Mouse (Mus musculus) cerebellum, adult 8-10 months (tissue): ENCODE data around the gene Cemip.
"Not testable (repeated sequence)": the region's sequence is repeated elsewhere in the genome, so short reads cannot be mapped to it uniquely, and the experiment has no call there.

Experiments
- DNase-seq: peaks from one replicate; pipeline ENCODE4 v3.0.0; 2022

The Cemip gene

GRCm38 (mm10) chr7:84086039-84086829 is at the start of gene Cemip:
Gene Cemip, minus strand, starts transcription at chr7:84086502.
- peak; percentile 90 for DNase-seq

GRCm38 (mm10) chr7:84132704-84133103 is 46.4 kb upstream of the Cemip start:
- no peak for DNase-seq

GRCm38 (mm10) chr7:84131736-84132135 is 45.4 kb upstream of the Cemip start:
- no peak for DNase-seq

- no peak for DNase-seq
Measured at GRCm38 (mm10) chr7:84128661-84129060, 42.4 kb upstream of the Cemip start.

GRCm38 (mm10) chr7:84125730-84126129 is 39.4 kb upstream of the Cemip start:
- no peak for DNase-seq

- DNase-seq, result not testable (repeated sequence)
Measured at GRCm38 (mm10) chr7:84123651-84124050, 37.3 kb upstream of the Cemip start.

- DNase-seq, result no peak
Measured at GRCm38 (mm10) chr7:84121778-84122177, 35.5 kb upstream of the Cemip start.

GRCm38 (mm10) chr7:84120142-84120760 is 33.9 kb upstream of the Cemip start:
- no peak for DNase-seq

GRCm38 (mm10) chr7:84119216-84120105 is 33.2 kb upstream of the Cemip start:
- DNase-seq, result no peak

- no peak for DNase-seq
Measured at GRCm38 (mm10) chr7:84117543-84118122, 31.3 kb upstream of the Cemip start.

- DNase-seq, result no peak
Measured at GRCm38 (mm10) chr7:84116621-84117542, 30.6 kb upstream of the Cemip start.

- no peak for DNase-seq
Measured at GRCm38 (mm10) chr7:84115385-84115784, 29.1 kb upstream of the Cemip start.

- DNase-seq, result no peak
Measured at GRCm38 (mm10) chr7:84114775-84115174, 28.5 kb upstream of the Cemip start.

GRCm38 (mm10) chr7:84113035-84113390 is 26.7 kb upstream of the Cemip start:
- no peak for DNase-seq

GRCm38 (mm10) chr7:84112351-84113034 is 26.2 kb upstream of the Cemip start:
- DNase-seq, result no peak

- DNase-seq, result no peak
Measured at GRCm38 (mm10) chr7:84111716-84112350, 25.5 kb upstream of the Cemip start.

GRCm38 (mm10) chr7:84106942-84107341 is 20.6 kb upstream of the Cemip start:
- no peak for DNase-seq

- no peak for DNase-seq
Measured at GRCm38 (mm10) chr7:84102589-84102988, 16.3 kb upstream of the Cemip start.

- DNase-seq, result no peak
Measured at GRCm38 (mm10) chr7:84100672-84101071, 14.4 kb upstream of the Cemip start.

- no peak for DNase-seq
Measured at GRCm38 (mm10) chr7:84098098-84098497, 11.8 kb upstream of the Cemip start.

- DNase-seq, result peak; percentile 47
Measured at GRCm38 (mm10) chr7:84096501-84096900, 10.2 kb upstream of the Cemip start.
